Mouse (Mus musculus) liver, adult 2 months (tissue): ENCODE data around the gene Nckap1.

ENCODE experiments used
- CTCF ChIP-seq: fragments of 200-500 bp; IDR thresholded peaks from 2 replicates; pipeline ENCODE4 v1.5.1; 2011; ENCODE audit warnings: low read depth, low read length, control low read depth
- POLR2A ChIP-seq: fragments of 200-500 bp; IDR thresholded peaks from 2 replicates; pipeline ENCODE4 v1.6.1; 2011; ENCODE audit warnings: low read length, control low read depth; ENCODE audit not compliant: insufficient read depth; ENCODE audit errors: extremely low read depth

DNA sequence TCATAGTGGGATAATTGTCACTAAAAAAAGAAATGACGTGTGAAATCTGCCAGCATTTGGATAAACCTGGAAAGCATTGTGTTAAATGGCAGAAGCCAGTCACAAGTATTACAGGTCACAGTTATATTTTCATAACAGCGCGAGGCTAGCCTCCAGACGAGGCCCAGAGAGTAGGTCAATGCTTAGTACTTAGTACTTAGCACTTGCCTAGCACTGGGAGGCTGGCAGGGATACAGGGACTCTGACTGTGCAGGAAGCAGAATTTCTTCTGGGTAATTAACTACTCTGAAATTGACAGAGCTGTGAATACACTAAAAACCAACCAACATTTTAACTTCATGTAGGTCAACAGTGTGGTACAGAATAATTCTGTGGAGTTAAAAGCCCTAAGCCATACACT is 13.8 kb downstream of the Nckap1 start:
- TF ChIP-seq POLR2A (no peak), CTCF (no peak)
